Mouse (Mus musculus): ENCODE measurements around the gene Slc38a7. TPM values are rescaled to one million over a fixed set of nuclear protein-coding genes. Genes with fewer than 3 reads are reported as not detected.
A peak's percentile ranks its signal among the peaks of the same experiment; 100 is the strongest.
"Not testable (repeated sequence)": the region's sequence is repeated elsewhere in the genome, so short reads cannot be mapped to it uniquely, and the experiment has no call there.

Slc38a7 gene
- polyA plus RNA-seq, 1 experiment from 2014 or later: 13.7 TPM

- whole genome bisulfite sequencing: 31% methylated on average over 2 of the region's 2 CpGs
- Histone ChIP-seq H3K27ac (ENCODE audit: low read length) (peak overlapping the region; percentile 12; the same call in 1 of the 2 replicates), H3K4me2 (ENCODE audit: low read depth, low read length) (peak overlapping the region; percentile 67), H3K4me1 (ENCODE audit: control insufficient read depth, insufficient read depth, low read length) (peaks cover 26% of the 10 kb centered on the region), H3K36me3 (ENCODE audit: control insufficient read depth, insufficient read depth, low read length) (no peaks in the 10 kb centered on the region; the same call in 1 of the 2 replicates), H3K9me3 (replicated peaks; ENCODE audit: control insufficient read depth, low read length) (no peaks in the 10 kb centered on the region), H3K27me3 (ENCODE audit: control insufficient read depth, insufficient read depth, low read length) (no peaks in the 10 kb centered on the region), H3K9ac (ENCODE audit: low read length) (peak overlapping the region; percentile 99), H3K4me3 (replicated peaks; ENCODE audit: low read length) (peak overlapping the region; percentile 98)
- no peak for ATAC-seq (ENCODE audit: insufficient read depth, low FRiP score)
These were observed 47.9 kb downstream of the Slc38a7 start for GRCm38 (mm10) chr8:95805482-95805881.

- 76% methylated on average over 8 of the region's 8 CpGs for WGBS
- ATAC-seq (ENCODE audit: insufficient read depth, low FRiP score): no peak
- H3K27me3 ChIP-seq (ENCODE audit: control insufficient read depth, insufficient read depth, low read length): no peaks in the 10 kb centered on the region
These were observed 51.1 kb downstream of the Slc38a7 start for GRCm38 (mm10) chr8:95802231-95802630.

DNA sequence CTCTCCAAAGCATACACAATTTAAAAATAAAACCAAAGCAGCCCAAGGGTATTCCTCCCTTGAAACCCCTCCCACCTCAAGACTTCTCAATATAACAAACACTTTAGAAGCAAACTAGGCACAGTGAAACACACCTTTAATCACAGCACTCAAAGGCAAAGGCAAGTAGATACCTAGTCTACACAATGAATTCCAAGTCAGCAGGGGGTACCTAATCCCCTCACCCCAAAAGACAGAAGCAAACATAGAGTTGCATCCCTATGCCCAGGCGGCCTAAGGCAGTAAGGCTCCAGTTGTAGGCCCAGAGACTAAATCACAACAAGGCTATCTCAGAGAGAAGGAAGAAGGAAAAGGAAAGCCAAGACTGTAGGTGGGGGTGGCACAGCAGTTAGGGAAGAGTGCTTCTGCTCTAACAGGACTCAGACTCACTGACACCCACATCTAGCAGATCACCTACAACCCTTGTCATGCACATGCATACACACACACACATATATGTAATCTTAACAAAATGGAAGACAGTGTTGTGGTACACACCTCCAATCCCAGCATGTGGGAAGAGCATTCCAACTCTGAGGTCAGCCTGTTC, 51.8 kb downstream of the Slc38a7 start:
- Histone ChIP-seq H3K4me1 (ENCODE audit: control insufficient read depth, insufficient read depth, low read length) (peaks cover 26% of the 10 kb centered on the region), H3K36me3 (ENCODE audit: control insufficient read depth, insufficient read depth, low read length) (no peaks in the 10 kb centered on the region; the same call in 1 of the 2 replicates), H3K9me3 (replicated peaks; ENCODE audit: control insufficient read depth, low read length) (no peaks in the 10 kb centered on the region), H3K4me2 (ENCODE audit: low read depth, low read length) (no peak overlapping the region), H3K27me3 (ENCODE audit: control insufficient read depth, insufficient read depth, low read length) (no peaks in the 10 kb centered on the region), H3K27ac (ENCODE audit: low read length) (no peak overlapping the region), H3K9ac (ENCODE audit: low read length) (no peak overlapping the region), H3K4me3 (replicated peaks; ENCODE audit: low read length) (no peak overlapping the region)
- WGBS: 92% methylated on average over 1 of the region's 1 CpGs
- ATAC-seq (ENCODE audit: insufficient read depth, low FRiP score): no peak

More at GRCm38 (mm10) chr8:95802231-95802630, 51.1 kb downstream of the Slc38a7 start:
- peaks cover 26% of the 10 kb centered on the region for H3K4me1 ChIP-seq (ENCODE audit: control insufficient read depth, insufficient read depth, low read length)
- no peaks in the 10 kb centered on the region; the same call in 1 of the 2 replicates for H3K36me3 ChIP-seq (ENCODE audit: control insufficient read depth, insufficient read depth, low read length)
- no peak overlapping the region for H3K4me3 ChIP-seq (replicated peaks; ENCODE audit: low read length)
- no peak overlapping the region for H3K4me2 ChIP-seq (ENCODE audit: low read depth, low read length)
- H3K9me3 ChIP-seq (replicated peaks; ENCODE audit: control insufficient read depth, low read length): no peaks in the 10 kb centered on the region
- H3K9ac ChIP-seq (ENCODE audit: low read length): no peak overlapping the region
- no peak overlapping the region for H3K27ac ChIP-seq (ENCODE audit: low read length)

DNA sequence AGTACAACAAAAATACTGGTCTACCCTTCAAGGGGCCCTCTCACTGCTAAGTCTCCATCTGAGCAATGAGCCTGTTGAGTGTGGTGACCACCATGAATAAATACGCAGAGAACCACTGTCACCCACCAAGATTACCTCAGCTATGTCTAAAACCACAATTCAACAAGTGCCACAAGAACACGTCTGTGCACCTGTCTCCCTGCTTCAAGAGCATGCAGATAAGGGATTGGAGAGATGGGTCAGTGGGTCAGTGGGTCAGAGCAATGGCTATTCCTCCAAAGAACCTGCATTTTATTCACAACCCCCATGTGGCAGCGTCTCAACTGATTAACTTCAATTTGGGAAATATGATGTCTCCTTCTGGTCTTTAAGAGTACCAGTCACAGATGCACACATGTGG, 53.0 kb downstream of the Slc38a7 start:
- ATAC-seq (ENCODE audit: insufficient read depth, low FRiP score): no peak
- WGBS: 79% methylated on average over 3 of the region's 3 CpGs
- H3K27me3 ChIP-seq (ENCODE audit: control insufficient read depth, insufficient read depth, low read length): no peaks in the 10 kb centered on the region
- H3K4me2 ChIP-seq (ENCODE audit: low read depth, low read length): no peak overlapping the region
- peaks cover 19% of the 10 kb centered on the region for H3K4me1 ChIP-seq (ENCODE audit: control insufficient read depth, insufficient read depth, low read length)
- no peak overlapping the region for H3K27ac ChIP-seq (ENCODE audit: low read length)
- H3K9me3 ChIP-seq (replicated peaks; ENCODE audit: control insufficient read depth, low read length): no peaks in the 10 kb centered on the region
- no peaks in the 10 kb centered on the region; the same call in 1 of the 2 replicates for H3K36me3 ChIP-seq (ENCODE audit: control insufficient read depth, insufficient read depth, low read length)
- H3K9ac ChIP-seq (ENCODE audit: low read length): no peak overlapping the region
- no peak overlapping the region for H3K4me3 ChIP-seq (replicated peaks; ENCODE audit: low read length)

GRCm38 (mm10) chr8:95799891-95800290, 53.4 kb downstream of the Slc38a7 start:
- no peaks in the 10 kb centered on the region; the same call in 1 of the 2 replicates for H3K36me3 ChIP-seq (ENCODE audit: control insufficient read depth, insufficient read depth, low read length)
- H3K4me3 ChIP-seq (replicated peaks; ENCODE audit: low read length): no peak overlapping the region
- no peak overlapping the region for H3K9ac ChIP-seq (ENCODE audit: low read length)
- peaks cover 15% of the 10 kb centered on the region for H3K4me1 ChIP-seq (ENCODE audit: control insufficient read depth, insufficient read depth, low read length)
- WGBS: 88% methylated on average over 1 of the region's 1 CpGs
- ATAC-seq (ENCODE audit: insufficient read depth, low FRiP score): no peak
- H3K4me2 ChIP-seq (ENCODE audit: low read depth, low read length): no peak overlapping the region
- no peaks in the 10 kb centered on the region for H3K27me3 ChIP-seq (ENCODE audit: control insufficient read depth, insufficient read depth, low read length)
- H3K9me3 ChIP-seq (replicated peaks; ENCODE audit: control insufficient read depth, low read length): no peaks in the 10 kb centered on the region
- H3K27ac ChIP-seq (ENCODE audit: low read length): no peak overlapping the region

DNA sequence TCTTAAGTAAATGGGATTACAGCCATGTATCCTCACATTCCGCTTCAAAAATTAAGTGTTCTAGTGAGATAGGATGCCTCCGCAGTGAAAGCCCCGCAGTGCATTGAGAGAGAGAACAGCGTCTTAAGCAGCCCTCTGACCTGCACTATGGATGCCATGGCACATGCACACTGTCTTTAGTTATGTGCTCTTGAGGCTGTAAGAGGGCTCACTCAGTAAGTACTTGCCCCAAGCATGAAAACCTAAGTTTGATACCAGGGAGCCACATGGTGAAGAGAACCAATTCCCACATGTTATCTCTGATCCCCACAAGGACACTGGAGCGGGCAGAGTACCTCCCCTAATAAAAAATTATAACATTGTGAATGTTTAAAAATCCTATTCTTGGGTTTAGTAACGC, 54.2 kb downstream of the Slc38a7 start:
- H3K27me3 ChIP-seq (ENCODE audit: control insufficient read depth, insufficient read depth, low read length): no peaks in the 10 kb centered on the region
- peaks cover 2% of the 10 kb centered on the region; the same call in 1 of the 2 replicates for H3K36me3 ChIP-seq (ENCODE audit: control insufficient read depth, insufficient read depth, low read length)
- no peak overlapping the region for H3K4me3 ChIP-seq (replicated peaks; ENCODE audit: low read length)
- H3K9me3 ChIP-seq (replicated peaks; ENCODE audit: control insufficient read depth, low read length): no peaks in the 10 kb centered on the region
- no peak overlapping the region for H3K4me2 ChIP-seq (ENCODE audit: low read depth, low read length)
- H3K9ac ChIP-seq (ENCODE audit: low read length): no peak overlapping the region
- ATAC-seq (ENCODE audit: insufficient read depth, low FRiP score): no peak
- WGBS: 91% methylated on average over 6 of the region's 6 CpGs
- H3K4me1 ChIP-seq (ENCODE audit: control insufficient read depth, insufficient read depth, low read length): peaks cover 9% of the 10 kb centered on the region; the same call in 1 of the 2 replicates
- no peak overlapping the region for H3K27ac ChIP-seq (ENCODE audit: low read length)

DNA sequence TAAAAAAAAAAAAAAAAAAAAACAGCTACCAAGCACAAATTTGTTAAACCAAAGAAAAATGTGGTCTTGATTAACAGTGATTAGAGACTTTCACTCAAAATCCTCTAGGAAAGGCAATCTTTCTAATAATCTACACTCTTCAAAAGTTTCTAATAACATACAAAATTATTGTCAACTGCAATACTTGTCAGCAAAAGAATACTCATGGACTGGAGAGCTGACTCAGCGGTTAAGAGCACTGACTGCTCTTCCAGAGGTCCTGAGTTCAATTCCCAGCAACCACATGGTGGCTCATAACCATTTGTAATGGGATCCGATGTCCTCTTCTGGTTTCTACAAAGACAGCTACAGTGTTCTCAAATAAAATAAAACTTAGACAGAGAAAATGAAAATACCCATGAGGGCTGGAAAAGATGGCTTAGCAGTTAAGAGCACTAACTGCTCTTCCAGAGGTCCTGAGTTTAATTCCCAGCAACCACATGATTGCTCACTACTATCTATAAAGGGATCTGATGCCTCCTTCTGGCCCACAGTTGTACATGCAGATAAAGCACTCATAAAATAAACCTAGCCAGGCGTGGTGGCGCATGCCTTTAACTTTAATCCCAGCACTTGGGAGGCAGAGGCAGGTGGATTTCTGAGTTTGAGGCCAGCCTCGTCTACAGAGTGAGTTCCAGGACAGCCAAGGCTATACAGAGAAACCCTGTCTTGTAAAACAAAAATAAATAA, 57.8 kb downstream of the Slc38a7 start:
- not testable (repeated sequence) for H3K4me3 ChIP-seq (replicated peaks; ENCODE audit: low read length); H3K9ac ChIP-seq (ENCODE audit: low read length); H3K4me2 ChIP-seq (ENCODE audit: low read depth, low read length); H3K27me3 ChIP-seq (ENCODE audit: control insufficient read depth, insufficient read depth, low read length); ATAC-seq (ENCODE audit: insufficient read depth, low FRiP score); H3K27ac ChIP-seq (ENCODE audit: low read length); H3K4me1 ChIP-seq (ENCODE audit: control insufficient read depth, insufficient read depth, low read length); H3K36me3 ChIP-seq (ENCODE audit: control insufficient read depth, insufficient read depth, low read length); H3K9me3 ChIP-seq (replicated peaks; ENCODE audit: control insufficient read depth, low read length)
- 91% methylated on average over 5 of the region's 5 CpGs for WGBS

Other genes starting within 250 kb of the Slc38a7 start
- gene Gins3, start 220.1 kb downstream of the Slc38a7 start, polyA plus RNA-seq (2015; fragmentation: Nextera tagmentation; extraction: Ambion mirVana): 15.8 and 16.1 TPM in 2 replicates
- gene Ndrg4, start 176.6 kb downstream of the Slc38a7 start, polyA plus RNA-seq (2015; fragmentation: Nextera tagmentation; extraction: Ambion mirVana): 22.2 and 24.3 TPM in 2 replicates
- gene Setd6, start 137.7 kb downstream of the Slc38a7 start, polyA plus RNA-seq (2015; fragmentation: Nextera tagmentation; extraction: Ambion mirVana): 16.8 and 18.3 TPM in 2 replicates
- 66.0 and 70.4 TPM in 2 replicates for gene Cnot1, start 46.1 kb downstream of the Slc38a7 start, polyA plus RNA-seq (2015; fragmentation: Nextera tagmentation; extraction: Ambion mirVana)
- 327 and 366 TPM in 2 replicates for gene Sap18b, start 28.2 kb downstream of the Slc38a7 start, polyA plus RNA-seq (2015; fragmentation: Nextera tagmentation; extraction: Ambion mirVana)
- gene Got2, start 35.0 kb upstream of the Slc38a7 start, polyA plus RNA-seq (2015; fragmentation: Nextera tagmentation; extraction: Ambion mirVana): 186 and 188 TPM in 2 replicates

All from stomach, embryonic 16.5 days (tissue).